Mouse (Mus musculus) forebrain, embryonic 16.5 days (tissue): Measurements from ENCODE around the gene Ppdpf. TPM values are rescaled to one million over a fixed set of nuclear protein-coding genes. Genes with fewer than 3 reads are reported as not detected.

ENCODE experiments used
- ATAC-seq: fragments of 200-750 bp; cut with Nextera tagmentation; 2 replicates; pipeline ENCODE4 v1.8.0; 2017; ENCODE audit warnings: mild to moderate bottlenecking, moderate library complexity
- H3K27ac ChIP-seq: fragments of 300-500 bp; sonication (generic); 2 replicates; pipeline ENCODE4 v1.5.1; 2014; ENCODE audit warnings: low read length, control low read depth
- H3K27me3 ChIP-seq: fragments of 300-500 bp; sonication (generic); replicated peaks from 2 replicates; pipeline ENCODE4 v1.6.1; 2014; ENCODE audit warnings: low read length; ENCODE audit not compliant: control insufficient read depth, insufficient read depth
- H3K36me3 ChIP-seq: fragments of 300-500 bp; sonication (generic); 2 replicates; pipeline ENCODE4 v1.6.1; 2014; ENCODE audit not compliant: control insufficient read depth, insufficient read depth
- H3K4me1 ChIP-seq: fragments of 300-500 bp; sonication (generic); replicated peaks from 2 replicates; pipeline ENCODE4 v1.6.1; 2014; ENCODE audit warnings: low read length; ENCODE audit not compliant: control insufficient read depth, insufficient read depth
- H3K4me2 ChIP-seq: fragments of 300-500 bp; sonication (generic); 2 replicates; pipeline ENCODE4 v1.6.1; 2014; ENCODE audit warnings: mild to moderate bottlenecking, low read length, control low read depth
- H3K4me3 ChIP-seq: fragments of 300-500 bp; sonication (generic); replicated peaks from 2 replicates; pipeline ENCODE4 v1.5.1; 2014; ENCODE audit warnings: mild to moderate bottlenecking, low read length, control low read depth
- H3K9ac ChIP-seq: fragments of 300-500 bp; sonication (generic); replicated peaks from 2 replicates; pipeline ENCODE4 v1.6.1; 2014; ENCODE audit warnings: low read depth, low read length, control low read depth
- H3K9me3 ChIP-seq: fragments of 300-500 bp; sonication (generic); 2 replicates; pipeline ENCODE4 v1.6.1; 2016; ENCODE audit warnings: low read length; ENCODE audit not compliant: control insufficient read depth
- WGBS: fragments of 180-500 bp; shearing (Covaris S2); extraction: QIAGEN DNeasy Blood & Tissue Kit; methylation state at CpG from one replicate; pipeline ENCODE4 v1.1.7; 2014; 5-methylcytosine and 5-hydroxymethylcytosine counted together
- polyA plus RNA-seq: library from polyadenylated mRNA; unstranded; fragments of >200 nt; fragmentation: Nextera tagmentation; extraction: Ambion mirVana; gene quantifications from 2 replicates; pipeline ENCODE4 v1.2.1, GENCODE M21; 2015

Ppdpf gene
- polyA plus RNA-seq, 1 experiment from 2014 or later: 453 TPM

GRCm38 (mm10) chr2:181224994-181225393 lies 37.9 kb downstream of the Ppdpf start:
- H3K9ac ChIP-seq: no peak overlapping the region
- no peaks in the 10 kb centered on the region for H3K36me3 ChIP-seq
- H3K4me2 ChIP-seq: no peak overlapping the region
- ATAC-seq: no peak
- 90% methylated on average over 2 of the region's 2 CpGs for WGBS
- no peak overlapping the region for H3K4me3 ChIP-seq
- peaks cover 2% of the 10 kb centered on the region for H3K4me1 ChIP-seq
- H3K27me3 ChIP-seq: no peaks in the 10 kb centered on the region
- no peak overlapping the region for H3K27ac ChIP-seq
- H3K9me3 ChIP-seq: no peaks in the 10 kb centered on the region

GRCm38 (mm10) chr2:181227122-181227521 lies 40.1 kb downstream of the Ppdpf start:
- Histone ChIP-seq H3K36me3 (no peaks in the 10 kb centered on the region), H3K4me2 (no peak overlapping the region), H3K27ac (no peak overlapping the region), H3K9me3 (no peaks in the 10 kb centered on the region), H3K4me3 (no peak overlapping the region), H3K9ac (no peak overlapping the region), H3K27me3 (no peaks in the 10 kb centered on the region), H3K4me1 (no peaks in the 10 kb centered on the region)
- WGBS: 89% methylated on average over 3 of the region's 3 CpGs
- ATAC-seq: no peak

- Histone ChIP-seq H3K9me3 (no peaks in the 10 kb centered on the region), H3K4me3 (no peak overlapping the region), H3K36me3 (no peaks in the 10 kb centered on the region), H3K27me3 (no peaks in the 10 kb centered on the region), H3K4me2 (no peak overlapping the region), H3K9ac (no peak overlapping the region), H3K27ac (no peak overlapping the region), H3K4me1 (no peaks in the 10 kb centered on the region)
- ATAC-seq: no peak
- 71% methylated on average over 1 of the region's 1 CpGs for WGBS
Measured at GRCm38 (mm10) chr2:181228335-181228734, 41.3 kb downstream of the Ppdpf start.

- no peaks in the 10 kb centered on the region for H3K36me3 ChIP-seq
- H3K27ac ChIP-seq: no peak overlapping the region
- H3K9ac ChIP-seq: no peak overlapping the region
- H3K27me3 ChIP-seq: no peaks in the 10 kb centered on the region
- no peaks in the 10 kb centered on the region for H3K4me1 ChIP-seq
- WGBS: 69% methylated on average over 19 of the region's 20 CpGs
- no peak overlapping the region for H3K4me3 ChIP-seq
- H3K9me3 ChIP-seq: no peaks in the 10 kb centered on the region
- H3K4me2 ChIP-seq: no peak overlapping the region
- ATAC-seq: no peak
Measured at GRCm38 (mm10) chr2:181231171-181231570, 44.1 kb downstream of the Ppdpf start.

GRCm38 (mm10) chr2:181233443-181233842 lies 46.4 kb downstream of the Ppdpf start:
- no peak overlapping the region for H3K27ac ChIP-seq
- WGBS: 89% methylated on average over 15 of the region's 15 CpGs
- H3K4me1 ChIP-seq: no peaks in the 10 kb centered on the region
- no peak overlapping the region for H3K4me3 ChIP-seq
- H3K4me2 ChIP-seq: no peak overlapping the region
- H3K27me3 ChIP-seq: no peaks in the 10 kb centered on the region
- H3K9ac ChIP-seq: no peak overlapping the region
- no peaks in the 10 kb centered on the region for H3K36me3 ChIP-seq
- no peak for ATAC-seq
- no peaks in the 10 kb centered on the region for H3K9me3 ChIP-seq

- Histone ChIP-seq H3K9ac (no peak overlapping the region), H3K9me3 (no peaks in the 10 kb centered on the region), H3K27me3 (no peaks in the 10 kb centered on the region), H3K4me1 (no peaks in the 10 kb centered on the region), H3K4me2 (no peak overlapping the region), H3K36me3 (no peaks in the 10 kb centered on the region), H3K27ac (no peak overlapping the region), H3K4me3 (no peak overlapping the region)
- no peak for ATAC-seq
- WGBS: 90% methylated on average over 11 of the region's 11 CpGs
Measured at GRCm38 (mm10) chr2:181234680-181235079, 47.6 kb downstream of the Ppdpf start.

- Histone ChIP-seq H3K36me3 (no peaks in the 10 kb centered on the region), H3K9ac (no peak overlapping the region), H3K27me3 (no peaks in the 10 kb centered on the region), H3K4me1 (no peaks in the 10 kb centered on the region), H3K27ac (no peak overlapping the region), H3K4me2 (no peak overlapping the region), H3K9me3 (no peaks in the 10 kb centered on the region), H3K4me3 (no peak overlapping the region)
- WGBS: 85% methylated on average over 23 of the region's 23 CpGs
- no peak for ATAC-seq
Measured at GRCm38 (mm10) chr2:181235681-181236566, 48.9 kb downstream of the Ppdpf start.

- 0 out of 2 replicates have a peak, but pooled peaks cover 2% of the 10 kb centered on the region for H3K4me1 ChIP-seq
- no peak overlapping the region for H3K4me3 ChIP-seq
- H3K36me3 ChIP-seq: no peaks in the 10 kb centered on the region
- no peak overlapping the region for H3K27ac ChIP-seq
- H3K4me2 ChIP-seq: no peak overlapping the region
- no peaks in the 10 kb centered on the region for H3K27me3 ChIP-seq
- H3K9ac ChIP-seq: no peak overlapping the region
- ATAC-seq: no peak
- whole genome bisulfite sequencing: 89% methylated on average over 17 of the region's 17 CpGs
- no peaks in the 10 kb centered on the region for H3K9me3 ChIP-seq
Measured at GRCm38 (mm10) chr2:181237251-181238014, 50.4 kb downstream of the Ppdpf start.

GRCm38 (mm10) chr2:181238091-181238610 lies 51.1 kb downstream of the Ppdpf start:
- Histone ChIP-seq H3K4me3 (no peak overlapping the region), H3K36me3 (no peaks in the 10 kb centered on the region), H3K27ac (no peak overlapping the region), H3K4me1 (0 out of 2 replicates have a peak, but pooled peaks cover 2% of the 10 kb centered on the region), H3K4me2 (no peak overlapping the region), H3K9ac (no peak overlapping the region), H3K27me3 (no peaks in the 10 kb centered on the region), H3K9me3 (no peaks in the 10 kb centered on the region)
- ATAC-seq: no peak
- 78% methylated on average over 10 of the region's 10 CpGs for WGBS
